In the genomic region with DNA sequence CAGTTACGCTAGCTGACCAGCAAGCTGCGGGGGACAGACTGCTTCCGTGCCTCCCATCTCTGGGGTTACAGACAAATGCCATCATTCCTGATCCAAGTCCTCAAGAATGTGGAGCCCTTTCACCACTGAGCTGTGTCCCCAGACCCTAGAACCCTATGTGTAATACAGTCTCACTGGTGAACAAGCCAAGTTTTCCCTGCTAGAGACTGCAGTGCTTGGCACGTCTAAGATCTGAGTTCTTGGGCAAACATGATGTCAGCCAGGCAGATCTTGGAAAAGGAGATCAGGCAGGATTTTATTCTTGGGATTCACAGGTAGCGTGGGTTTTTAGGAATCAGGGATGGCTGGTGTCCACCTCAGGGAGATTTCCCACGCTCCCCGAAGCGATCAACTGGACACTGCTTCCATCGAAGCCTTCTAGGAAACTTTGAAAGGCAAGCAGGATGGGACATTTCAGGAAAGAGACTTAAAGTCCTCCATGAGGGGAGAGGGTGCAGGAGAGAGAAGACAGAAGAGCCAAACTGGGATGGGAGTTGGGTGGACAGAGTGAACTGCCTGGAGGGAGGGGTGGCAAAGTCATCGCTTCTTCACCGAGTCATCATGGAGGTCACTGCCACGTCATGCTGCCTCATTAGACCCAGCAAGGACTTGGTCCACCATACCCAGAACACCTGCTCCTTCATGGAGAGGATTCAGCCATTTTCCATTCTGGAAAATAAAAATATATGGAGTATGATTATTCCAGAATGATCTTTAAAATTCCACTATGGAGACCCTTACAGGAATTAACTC, we compare ENCODE assay signal across 16 mouse cellular contexts.
"Had no signal": no experiment of that assay in that cellular context is flagged by ENCODE, and none has a peak within 500 bp of the region (broad histone marks: within the 10 kb centered on the region; RNA-seq: fewer than 3 reads in every experiment).

No protein-coding gene starts in this region.

- DNase-seq: lung, adult 2 months; lung, postnatal 14 days; lung, postnatal 36 days; right cerebral cortex, postnatal 14 days; thymus, adult 2 months; thymus, postnatal 25 days; thymus, postnatal 4 days had no signal

- ATAC-seq: lung, postnatal 0 days; midbrain, embryonic 15.5 days had no signal

- H3K9me3 ChIP-seq: lung, embryonic 15.5 days; midbrain, embryonic 12.5 days; midbrain, embryonic 15.5 days; neural tube, embryonic 12.5 days; stomach, embryonic 15.5 days had no signal

- H3K9ac ChIP-seq: lung, embryonic 15.5 days; midbrain, embryonic 12.5 days; midbrain, embryonic 15.5 days; neural tube, embryonic 12.5 days; stomach, embryonic 15.5 days had no signal

- H3K27me3 ChIP-seq: lung, embryonic 15.5 days; midbrain, embryonic 12.5 days; midbrain, embryonic 15.5 days; neural tube, embryonic 12.5 days; stomach, embryonic 15.5 days had no signal

- H3K27ac ChIP-seq: lung, embryonic 15.5 days; macrophage; midbrain, embryonic 12.5 days; midbrain, embryonic 15.5 days; neural tube, embryonic 12.5 days; stomach, embryonic 15.5 days; stomach, postnatal 0 days had no signal

- H3K36me3 ChIP-seq: lung, embryonic 15.5 days; midbrain, embryonic 12.5 days; midbrain, embryonic 15.5 days; neural tube, embryonic 12.5 days; stomach, embryonic 15.5 days had no signal

- H3K4me1 ChIP-seq: lung, embryonic 15.5 days; midbrain, embryonic 12.5 days; midbrain, embryonic 15.5 days; neural tube, embryonic 12.5 days; stomach, embryonic 15.5 days had no signal

- H3K4me2 ChIP-seq: lung, embryonic 15.5 days; midbrain, embryonic 12.5 days; midbrain, embryonic 15.5 days; neural tube, embryonic 12.5 days; stomach, embryonic 15.5 days had no signal

- H3K4me3 ChIP-seq: lung, embryonic 15.5 days; megakaryocyte, embryonic 14.5 days; midbrain, embryonic 12.5 days; midbrain, embryonic 15.5 days; neural tube, embryonic 12.5 days; stomach, embryonic 15.5 days had no signal
